Mouse (Mus musculus) kidney, adult 2 months (tissue): ENCODE data around the gene Rbfox1. TPM values are rescaled to one million over a fixed set of nuclear protein-coding genes. Genes with fewer than 3 reads are reported as not detected.

ENCODE experiments used
- DNase-seq: peaks from one replicate; pipeline ENCODE4 v3.0.0; 2021
- H3K27ac ChIP-seq: fragments of 200-500 bp; 2 replicates; pipeline ENCODE4 v1.5.1; 2012; ENCODE audit warnings: low read depth, low read length, control low read depth, inconsistent platforms; ENCODE audit not compliant: insufficient read depth
- H3K27me3 ChIP-seq: fragments of 200-500 bp; replicated peaks from 2 replicates; pipeline ENCODE4 v1.6.1; 2012; ENCODE audit warnings: mild to moderate bottlenecking, moderate library complexity, low read length, inconsistent platforms; ENCODE audit not compliant: control insufficient read depth, insufficient read depth
- H3K36me3 ChIP-seq: fragments of 200-500 bp; 2 replicates; pipeline ENCODE4 v1.6.1; 2012; ENCODE audit warnings: mild to moderate bottlenecking, moderate library complexity, low read length, inconsistent platforms; ENCODE audit not compliant: control insufficient read depth, insufficient read depth
- H3K4me1 ChIP-seq: fragments of 200-500 bp; 2 replicates; pipeline ENCODE4 v1.6.1; 2011; ENCODE audit warnings: low read length; ENCODE audit not compliant: control insufficient read depth, insufficient read depth
- H3K4me3 ChIP-seq: fragments of 200-500 bp; 2 replicates; pipeline ENCODE4 v1.5.1; 2011; ENCODE audit warnings: mild to moderate bottlenecking, low read depth, low read length, control low read depth; ENCODE audit not compliant: insufficient read depth
- CTCF ChIP-seq: fragments of 200-500 bp; conservative IDR thresholded peaks from 2 replicates; pipeline ENCODE4 v1.5.1; 2011; ENCODE audit warnings: low read depth, mild to moderate bottlenecking, control low read depth, low read length, moderate library complexity, mixed read lengths; ENCODE audit not compliant: insufficient read depth, insufficient read length
- POLR2A ChIP-seq: fragments of 200-500 bp; IDR thresholded peaks from one replicate; pipeline ENCODE4 v1.6.1; 2011; ENCODE audit warnings: low read depth, low read length, control low read depth
- WGBS: fragments of 180-500 bp; shearing (Covaris S2); methylation state at CpG from one replicate; pipeline ENCODE4 v1.1.7; 2018; 5-methylcytosine and 5-hydroxymethylcytosine counted together
- polyA plus RNA-seq: library from polyadenylated mRNA; depleted of rRNA; stranded (reverse); fragments of >200 nt; gene quantifications from 2 replicates; pipeline ENCODE4 v1.2.3, GENCODE M21; 2012

Gene Rbfox1
- polyA plus RNA-seq, 1 experiment = 4.2 TPM

- TF ChIP-seq CTCF (no peak), POLR2A (no peak)
- Histone ChIP-seq H3K27ac (no peak overlapping the region), H3K4me3 (no peak overlapping the region), H3K27me3 (no peaks in the 10 kb centered on the region), H3K4me1 (no peaks in the 10 kb centered on the region), H3K36me3 (no peaks in the 10 kb centered on the region)
- DNase-seq = no peak
- WGBS = 80% methylated on average over 6 of the region's 6 CpGs
These were observed 1177.4 kb downstream of the Rbfox1 start for GRCm38 (mm10) chr16:7062512-7062911.

- H3K4me3 ChIP-seq = no peak overlapping the region
- H3K4me1 ChIP-seq = no peaks in the 10 kb centered on the region
- no peak for DNase-seq
- H3K27ac ChIP-seq = no peak overlapping the region
- H3K36me3 ChIP-seq = no peaks in the 10 kb centered on the region
- no peaks in the 10 kb centered on the region for H3K27me3 ChIP-seq
- TF ChIP-seq CTCF (no peak), POLR2A (no peak)
- 77% methylated on average over 8 of the region's 8 CpGs for WGBS
These were observed 1182.0 kb downstream of the Rbfox1 start for GRCm38 (mm10) chr16:7067109-7067508.

- TF ChIP-seq CTCF (no peak), POLR2A (no peak)
- Histone ChIP-seq H3K4me1 (no peaks in the 10 kb centered on the region), H3K36me3 (no peaks in the 10 kb centered on the region), H3K27ac (no peak overlapping the region), H3K27me3 (no peaks in the 10 kb centered on the region), H3K4me3 (no peak overlapping the region)
- no peak for DNase-seq
- WGBS = 46% methylated on average over 8 of the region's 8 CpGs
These were observed 1184.4 kb downstream of the Rbfox1 start for GRCm38 (mm10) chr16:7069599-7069998.

- DNase-seq = no peak
These were observed 1189.6 kb downstream of the Rbfox1 start for GRCm38 (mm10) chr16:7074786-7075185.

GRCm38 (mm10) chr16:7075749-7076148 lies 1190.6 kb downstream of the Rbfox1 start:
- Histone ChIP-seq H3K27ac (no peak overlapping the region), H3K36me3 (no peaks in the 10 kb centered on the region), H3K4me3 (no peak overlapping the region), H3K27me3 (no peaks in the 10 kb centered on the region), H3K4me1 (no peaks in the 10 kb centered on the region)
- WGBS = 85% methylated on average over 6 of the region's 6 CpGs
- no peak for DNase-seq
- TF ChIP-seq POLR2A (no peak), CTCF (no peak)

More at GRCm38 (mm10) chr16:7074786-7075185, 1189.6 kb downstream of the Rbfox1 start:
- no peaks in the 10 kb centered on the region for H3K27me3 ChIP-seq
- no peak overlapping the region for H3K4me3 ChIP-seq
- H3K4me1 ChIP-seq = no peaks in the 10 kb centered on the region
- no peaks in the 10 kb centered on the region for H3K36me3 ChIP-seq
- 89% methylated on average over 4 of the region's 4 CpGs for WGBS
- no peak overlapping the region for H3K27ac ChIP-seq
- TF ChIP-seq CTCF (no peak), POLR2A (no peak)

GRCm38 (mm10) chr16:7076305-7076704 lies 1191.2 kb downstream of the Rbfox1 start:
- H3K36me3 ChIP-seq = no peaks in the 10 kb centered on the region
- no peaks in the 10 kb centered on the region for H3K27me3 ChIP-seq
- no peak for DNase-seq
- H3K27ac ChIP-seq = no peak overlapping the region
- WGBS = 97% methylated on average over 1 of the region's 1 CpGs
- H3K4me3 ChIP-seq = no peak overlapping the region
- TF ChIP-seq CTCF (no peak), POLR2A (no peak)
- H3K4me1 ChIP-seq = no peaks in the 10 kb centered on the region

GRCm38 (mm10) chr16:7076707-7077106 lies 1191.6 kb downstream of the Rbfox1 start:
- Histone ChIP-seq H3K36me3 (no peaks in the 10 kb centered on the region), H3K27me3 (no peaks in the 10 kb centered on the region), H3K27ac (no peak overlapping the region), H3K4me1 (no peaks in the 10 kb centered on the region), H3K4me3 (no peak overlapping the region)
- DNase-seq = no peak
- 87% methylated on average over 3 of the region's 3 CpGs for WGBS
- TF ChIP-seq CTCF (no peak), POLR2A (no peak)
